Mouse (Mus musculus): Measurements from ENCODE around the gene Pfdn6. TPM values are rescaled to one million over a fixed set of nuclear protein-coding genes. Genes with fewer than 3 reads are reported as not detected.
"Not testable (repeated sequence)": the region's sequence is repeated elsewhere in the genome, so short reads cannot be mapped to it uniquely, and the experiment has no call there.

Gene Pfdn6
- polyA plus RNA-seq, 3 experiments from 2014 or later, result 114 to 135 (median 124) TPM

DNA sequence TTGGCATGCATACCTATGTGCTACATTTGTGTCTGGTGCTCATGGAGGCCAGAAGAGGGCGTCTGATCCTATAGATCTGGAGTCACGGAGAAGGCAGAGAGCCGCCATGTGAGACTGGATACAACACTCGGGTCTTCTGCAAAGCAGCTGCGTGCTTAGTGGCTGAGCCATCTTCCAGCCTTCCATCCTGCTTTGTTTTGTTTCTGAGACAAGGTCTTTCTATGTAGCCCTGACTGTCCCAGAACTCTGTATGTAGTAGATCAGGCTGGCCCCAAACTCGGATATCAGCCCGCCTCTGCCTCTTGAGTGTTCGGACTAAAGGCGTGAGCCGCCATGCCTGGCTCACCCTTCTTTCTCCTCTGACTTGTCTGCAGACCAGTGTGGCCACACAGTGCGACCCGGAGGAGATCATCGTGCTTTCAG lies 25.2 kb downstream of the Pfdn6 start:
- ATAC-seq, result no peak

DNA sequence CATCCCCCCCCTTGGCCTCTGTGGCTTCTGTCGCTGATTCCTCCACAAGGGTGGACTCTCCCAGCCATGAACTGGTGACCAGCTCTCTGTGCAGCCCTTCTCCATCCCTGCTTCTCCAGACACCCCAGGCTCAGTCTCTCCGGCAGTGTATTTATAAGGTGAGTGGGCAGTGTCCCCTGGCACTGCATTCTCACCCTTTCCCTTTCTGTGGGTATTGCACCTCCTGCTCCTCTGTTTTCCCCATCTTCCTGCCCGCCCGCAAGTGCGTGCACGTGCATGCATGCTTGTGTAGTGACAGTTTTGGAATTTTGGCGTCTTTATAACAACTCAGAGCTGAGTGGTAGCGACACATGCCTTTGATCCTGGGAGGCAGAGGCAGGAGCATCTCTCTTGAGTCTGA lies 26.2 kb downstream of the Pfdn6 start:
- no peak for ATAC-seq

DNA sequence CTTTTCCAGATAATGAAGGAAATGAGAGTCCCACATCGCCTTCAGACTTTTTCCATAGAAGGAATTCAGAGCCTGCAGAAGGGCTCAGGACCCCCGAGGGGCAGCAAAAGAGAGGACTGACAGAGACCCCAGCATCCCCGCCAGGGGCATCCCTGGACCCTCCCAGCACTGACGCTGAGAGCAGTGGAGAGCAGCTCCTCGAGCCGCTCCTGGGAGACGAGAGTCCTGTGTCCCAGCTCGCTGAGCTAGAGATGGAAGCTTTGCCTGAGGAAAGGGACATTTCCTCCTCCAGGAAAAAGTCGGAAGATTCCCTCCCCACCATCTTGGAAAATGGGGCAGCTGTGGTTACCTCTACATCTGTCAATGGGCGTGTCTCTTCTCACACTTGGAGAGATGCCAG lies 26.9 kb downstream of the Pfdn6 start:
- ATAC-seq, result no peak

DNA sequence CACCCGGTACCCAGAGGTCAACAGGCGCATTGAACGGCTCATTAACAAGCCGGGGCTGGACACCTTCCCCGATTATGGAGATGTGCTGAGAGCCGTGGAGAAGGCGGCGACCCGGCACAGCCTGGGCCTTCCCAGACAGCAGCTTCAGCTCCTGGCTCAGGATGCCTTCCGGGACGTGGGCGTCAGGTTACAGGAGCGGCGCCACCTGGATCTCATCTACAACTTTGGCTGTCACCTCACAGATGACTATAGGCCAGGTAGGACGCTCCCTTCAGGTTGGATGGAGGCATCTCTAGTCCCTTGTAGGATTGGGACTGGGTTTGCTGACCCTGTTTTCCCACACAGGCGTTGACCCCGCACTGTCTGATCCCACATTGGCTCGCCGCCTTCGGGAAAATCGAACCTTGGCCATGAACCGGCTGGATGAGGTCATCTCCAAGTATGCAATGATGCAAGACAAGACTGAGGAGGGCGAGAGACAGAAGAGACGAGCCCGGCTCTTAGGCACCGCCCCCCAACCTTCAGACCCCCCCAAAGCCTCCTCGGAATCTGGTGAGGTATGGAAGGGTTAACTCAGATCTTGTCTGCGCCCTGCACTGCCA lies 28.2 kb downstream of the Pfdn6 start:
- ATAC-seq, result no peak

DNA sequence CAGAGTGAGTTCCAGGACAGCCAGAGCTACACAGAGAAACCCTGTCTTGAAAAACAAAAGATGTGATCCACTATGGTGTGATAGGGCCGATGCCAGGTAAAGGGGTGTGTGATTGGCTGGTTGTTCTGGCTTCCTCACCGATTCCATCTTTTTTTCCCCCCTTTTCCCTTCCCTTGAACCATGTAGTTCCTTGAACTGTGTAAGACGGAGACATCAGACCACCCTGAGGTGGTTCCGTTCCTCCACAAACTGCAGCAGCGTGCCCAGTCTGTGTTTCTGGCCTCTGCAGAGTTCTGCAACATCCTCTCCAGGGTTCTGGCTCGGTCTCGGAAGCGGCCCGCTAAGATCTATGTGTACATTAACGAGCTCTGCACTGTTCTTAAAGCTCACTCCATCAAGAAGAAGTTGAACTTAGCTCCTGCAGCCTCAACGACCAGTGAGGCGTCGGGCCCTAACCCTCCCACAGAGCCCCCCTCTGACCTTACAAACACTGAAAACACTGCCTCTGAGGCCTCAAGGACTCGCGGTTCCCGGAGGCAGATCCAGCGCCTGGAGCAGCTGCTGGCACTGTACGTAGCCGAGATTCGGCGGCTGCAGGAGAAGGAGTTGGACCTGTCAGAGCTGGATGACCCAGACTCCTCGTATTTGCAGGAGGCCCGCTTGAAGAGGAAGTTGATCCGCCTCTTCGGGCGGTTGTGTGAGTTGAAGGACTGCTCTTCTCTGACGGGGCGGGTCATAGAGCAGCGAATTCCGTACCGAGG lies 28.9 kb downstream of the Pfdn6 start:
- no peak for ATAC-seq

DNA sequence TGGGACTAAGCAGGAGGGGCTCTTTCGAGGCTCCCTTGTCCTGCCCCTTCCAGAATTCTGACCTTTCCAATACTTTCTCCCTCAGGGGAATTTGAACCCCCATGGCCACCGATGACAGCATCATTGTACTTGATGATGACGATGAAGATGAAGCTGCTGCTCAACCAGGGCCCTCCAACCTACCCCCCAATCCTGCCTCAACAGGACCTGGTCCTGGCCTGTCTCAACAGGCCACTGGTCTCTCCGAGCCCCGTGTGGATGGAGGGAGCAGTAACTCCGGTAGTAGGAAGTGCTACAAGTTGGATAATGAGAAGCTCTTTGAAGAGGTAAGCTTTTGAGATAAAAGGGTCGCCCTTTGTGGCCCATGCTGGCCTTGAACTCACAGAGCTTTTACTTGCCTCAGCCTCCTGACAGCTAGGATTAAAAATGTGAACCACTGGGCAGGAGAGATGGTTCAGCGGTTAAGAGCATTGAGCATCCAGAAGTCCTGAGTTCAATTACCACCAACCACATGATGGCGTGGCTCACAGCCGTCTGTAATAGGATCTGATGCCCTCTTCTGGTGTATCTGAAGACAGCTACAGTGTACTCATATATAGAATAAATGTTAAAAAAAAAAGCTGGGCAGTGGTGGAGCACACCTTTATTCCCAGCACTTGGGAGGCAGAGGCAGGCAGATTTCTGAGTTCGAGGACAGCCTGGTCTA lies 29.6 kb downstream of the Pfdn6 start:
- no peak for ATAC-seq

DNA sequence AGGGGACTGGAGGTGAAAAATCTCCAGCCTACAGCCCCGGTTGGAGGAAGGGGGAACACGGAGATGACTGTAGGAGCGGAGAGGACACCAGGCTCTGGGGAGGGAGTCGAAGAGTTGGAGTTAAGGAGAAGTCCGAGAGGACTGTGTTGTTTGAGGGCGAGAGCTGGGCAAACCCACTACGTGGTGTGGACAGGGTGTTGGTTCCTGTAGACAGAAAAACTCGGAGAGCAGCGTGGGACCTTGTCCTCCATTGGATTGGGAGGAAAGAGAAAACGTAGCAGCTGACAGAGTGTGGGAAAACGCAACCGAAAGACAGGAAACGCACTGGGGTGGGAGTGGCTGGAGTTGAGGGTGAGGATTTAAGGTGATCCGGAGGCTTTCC lies 30.3 kb downstream of the Pfdn6 start:
- ATAC-seq, result peak; percentile 15

DNA sequence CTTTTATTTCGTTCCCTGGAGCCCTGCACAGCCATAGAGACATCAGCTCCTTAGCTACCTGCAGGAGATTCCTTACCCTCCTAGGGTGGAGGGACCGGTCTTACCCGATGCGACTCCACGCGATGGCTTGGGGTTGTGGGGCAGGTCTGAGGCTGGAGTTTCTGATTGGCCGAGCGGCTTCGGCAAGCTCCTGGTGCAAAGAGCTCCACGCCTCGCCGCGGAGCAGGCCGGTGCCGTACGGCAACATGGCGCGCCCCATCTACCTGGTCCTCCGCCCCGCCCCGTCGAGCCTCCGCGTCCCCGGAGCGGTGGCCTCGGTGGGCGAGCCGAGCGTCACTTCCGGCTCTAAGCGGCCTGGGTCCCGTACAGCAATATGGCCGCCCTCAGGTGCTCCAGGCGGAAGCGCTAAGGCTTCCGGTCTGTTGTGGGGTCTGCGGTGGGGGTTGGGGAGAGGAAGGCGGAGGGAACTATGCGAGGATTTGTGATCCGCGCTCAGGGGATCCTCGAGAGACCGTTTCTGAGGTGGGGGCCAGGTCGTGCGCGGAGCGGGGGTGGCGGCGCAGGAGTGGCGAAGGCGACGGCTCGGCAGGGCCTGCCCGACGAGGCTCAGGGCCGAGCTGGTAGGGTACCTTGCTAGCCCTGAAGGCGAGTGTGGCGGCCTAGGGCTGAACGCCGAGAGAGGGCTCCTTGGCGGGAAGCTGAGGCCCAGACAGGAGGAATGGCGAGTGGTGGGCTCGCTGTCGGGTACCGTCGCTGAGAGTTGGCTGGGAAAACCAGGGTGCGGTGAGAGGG lies 30.9 kb downstream of the Pfdn6 start, which contains the start of gene Daxx:
Daxx (plus strand) TSS at position 338 of the 792 bp plus-strand sequence.
- ATAC-seq, result peak; percentile 89

DNA sequence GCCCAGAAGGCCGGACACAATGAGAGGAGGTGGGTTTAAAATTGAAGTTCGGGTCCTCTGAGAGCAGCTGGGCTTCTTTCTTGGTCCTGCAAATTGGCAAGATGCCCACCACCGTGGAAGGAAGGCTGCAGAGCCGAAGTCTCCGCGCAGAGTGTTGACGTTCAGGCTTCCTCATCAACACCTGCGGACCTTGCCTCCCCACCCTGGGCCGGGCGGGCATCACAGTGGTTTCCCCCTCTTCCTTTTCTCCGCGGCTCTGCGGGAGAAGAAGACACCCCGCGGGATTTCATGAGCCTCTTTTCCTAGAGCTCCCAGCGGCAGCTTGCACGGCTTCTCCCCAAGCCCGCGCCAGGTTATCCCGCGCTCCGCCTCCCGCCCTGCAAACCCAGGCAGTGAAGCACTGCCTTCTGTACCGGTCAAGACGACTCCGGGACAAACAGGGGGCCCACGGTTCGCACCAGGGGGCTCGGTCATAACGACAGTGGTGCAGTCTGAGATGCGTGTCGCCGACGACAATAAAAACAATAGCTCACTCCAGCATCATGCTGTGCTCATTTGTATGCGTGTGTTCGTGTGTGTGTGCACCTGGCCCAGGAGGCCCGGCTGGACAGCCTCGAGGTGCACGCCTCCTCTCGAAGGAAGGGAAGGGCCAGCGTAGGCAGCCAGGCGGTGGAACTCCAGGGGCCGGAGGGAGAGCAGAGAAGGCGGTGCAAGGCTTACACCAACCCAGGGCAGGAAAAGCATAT lies 31.6 kb downstream of the Pfdn6 start:
- no peak for ATAC-seq

DNA sequence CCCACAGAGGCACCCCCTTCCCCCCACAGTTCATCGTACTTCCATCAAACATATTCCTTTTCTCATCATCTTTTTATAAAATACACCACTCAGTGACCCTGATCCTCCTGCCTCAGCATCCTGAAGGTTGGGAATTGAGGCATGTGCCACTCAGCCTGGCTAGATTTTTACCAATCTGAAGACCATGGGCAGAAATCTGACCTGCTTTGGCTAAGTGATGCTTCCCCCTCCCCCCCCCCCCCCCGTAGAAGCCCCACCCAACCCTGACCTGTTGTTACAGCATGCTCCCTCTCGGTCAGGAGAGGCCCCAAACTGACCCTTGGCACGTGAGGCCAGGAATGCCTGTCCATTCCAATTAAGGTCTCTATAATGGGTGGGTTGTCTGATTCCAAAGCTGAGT lies 35.3 kb downstream of the Pfdn6 start, which contains the start of gene Platr17:
Platr17 (plus strand) TSS at position 301 of the 400 bp plus-strand sequence.
- not testable (repeated sequence) for ATAC-seq

DNA sequence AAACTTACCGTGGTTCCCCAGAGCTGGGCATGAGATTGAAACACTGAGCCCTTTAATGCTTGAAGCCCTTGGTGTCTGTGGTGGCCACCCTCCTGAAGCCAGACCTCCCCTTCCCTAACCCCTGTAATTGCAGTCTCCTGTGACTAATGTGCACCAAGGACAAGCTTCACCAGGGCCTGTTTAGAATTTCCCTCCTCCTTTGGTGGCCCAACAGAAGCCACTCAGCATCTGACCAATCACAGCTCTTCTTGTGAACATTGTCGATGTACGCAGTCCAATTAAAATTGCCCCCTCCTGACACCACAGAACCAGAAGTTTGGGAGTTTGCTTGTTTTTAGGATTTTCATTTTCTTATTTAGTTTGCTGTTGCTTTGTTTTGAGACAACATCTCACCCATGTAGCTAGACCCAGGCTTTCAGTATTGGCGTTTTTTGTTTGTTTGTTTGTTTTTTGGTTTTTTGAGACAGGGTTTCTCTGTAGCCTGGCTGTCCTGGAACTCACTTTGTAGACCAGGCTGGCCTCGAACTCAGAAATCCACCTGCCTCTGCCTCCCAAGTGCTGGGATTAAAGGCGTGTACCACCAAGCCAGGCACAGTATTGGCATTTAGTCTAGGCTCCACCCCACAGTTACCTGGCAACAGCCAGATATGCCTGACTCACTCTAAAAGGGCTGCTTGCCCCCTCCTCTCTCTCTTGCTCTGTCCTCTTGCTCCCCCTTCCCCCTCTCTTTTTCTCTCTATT lies 36.1 kb downstream of the Pfdn6 start:
- ATAC-seq, result not testable (repeated sequence)

DNA sequence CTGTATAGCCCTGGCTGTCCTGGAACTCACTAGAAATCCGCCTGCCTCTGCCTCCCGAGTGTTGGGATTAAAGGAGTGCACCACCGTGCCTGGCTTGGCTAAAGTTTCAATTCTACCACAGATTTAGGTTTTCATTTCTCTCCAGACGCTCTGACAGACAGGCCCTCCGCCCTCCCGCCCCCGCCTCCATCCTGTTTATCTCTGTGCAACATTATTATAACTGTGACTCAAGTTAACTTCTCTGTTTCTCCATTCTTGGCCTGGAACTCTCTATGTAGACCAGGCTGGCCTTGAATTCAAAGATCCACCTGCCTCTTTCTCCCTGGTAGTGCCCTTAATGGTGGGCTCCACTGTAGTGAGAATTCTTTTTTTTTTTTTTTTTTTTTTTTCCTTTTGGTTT lies 37.7 kb downstream of the Pfdn6 start:
- peak; percentile 56 for ATAC-seq

DNA sequence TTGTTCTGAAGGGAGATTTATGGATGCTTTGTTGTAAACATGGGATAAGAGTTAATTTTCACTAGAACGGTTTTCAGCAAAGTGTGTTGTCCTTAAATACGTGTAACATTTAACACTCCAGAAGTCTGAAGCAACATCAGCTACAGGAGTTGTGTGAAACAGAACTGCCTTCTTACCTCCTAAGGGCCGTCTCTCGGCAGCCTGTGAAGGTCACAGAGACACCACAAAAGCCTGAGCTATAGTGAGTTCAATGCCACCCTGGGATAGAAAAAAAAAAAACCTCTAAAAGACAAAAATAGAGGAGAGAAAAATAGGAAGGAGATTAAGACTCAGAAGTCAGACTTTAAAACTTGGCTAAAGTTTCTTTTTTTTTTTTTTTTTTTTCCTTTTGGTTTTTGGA lies 38.1 kb downstream of the Pfdn6 start:
- no peak for ATAC-seq

DNA sequence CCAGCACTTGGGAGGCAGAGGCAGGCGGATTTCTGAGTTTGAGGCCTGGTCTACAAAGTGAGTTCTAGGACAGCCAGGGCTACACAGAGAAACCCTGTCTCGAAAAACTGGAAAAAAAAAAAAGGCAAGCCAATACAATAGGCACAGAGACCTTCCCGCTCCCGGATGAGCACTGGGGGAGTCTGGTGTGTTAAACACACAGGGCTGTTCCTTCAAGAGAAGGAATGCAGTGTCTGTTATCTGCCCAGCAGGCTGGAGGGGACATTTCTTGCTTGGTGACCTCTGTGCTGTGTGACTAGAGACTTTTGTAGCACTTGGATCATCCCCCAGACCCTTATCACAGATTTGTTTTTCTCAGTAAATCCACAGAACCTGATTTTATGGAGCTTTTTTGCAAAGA lies 38.5 kb downstream of the Pfdn6 start:
- ATAC-seq, result no peak

DNA sequence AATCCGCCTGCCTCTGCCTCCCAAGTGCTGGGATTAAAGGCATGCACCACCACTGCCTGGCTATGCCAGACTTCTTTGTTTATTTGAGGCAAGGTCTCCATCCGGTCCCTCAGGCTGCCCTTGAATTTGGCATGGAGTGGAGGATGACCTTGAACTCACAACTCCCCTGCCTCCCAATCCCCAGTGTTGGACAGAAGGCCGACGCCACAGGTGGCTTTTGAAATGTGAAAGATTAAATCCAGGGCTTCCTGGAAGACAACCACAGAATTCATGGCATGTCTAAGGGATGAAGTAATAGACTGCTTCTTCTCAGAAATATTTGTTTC lies 39.2 kb downstream of the Pfdn6 start:
- ATAC-seq, result no peak

DNA sequence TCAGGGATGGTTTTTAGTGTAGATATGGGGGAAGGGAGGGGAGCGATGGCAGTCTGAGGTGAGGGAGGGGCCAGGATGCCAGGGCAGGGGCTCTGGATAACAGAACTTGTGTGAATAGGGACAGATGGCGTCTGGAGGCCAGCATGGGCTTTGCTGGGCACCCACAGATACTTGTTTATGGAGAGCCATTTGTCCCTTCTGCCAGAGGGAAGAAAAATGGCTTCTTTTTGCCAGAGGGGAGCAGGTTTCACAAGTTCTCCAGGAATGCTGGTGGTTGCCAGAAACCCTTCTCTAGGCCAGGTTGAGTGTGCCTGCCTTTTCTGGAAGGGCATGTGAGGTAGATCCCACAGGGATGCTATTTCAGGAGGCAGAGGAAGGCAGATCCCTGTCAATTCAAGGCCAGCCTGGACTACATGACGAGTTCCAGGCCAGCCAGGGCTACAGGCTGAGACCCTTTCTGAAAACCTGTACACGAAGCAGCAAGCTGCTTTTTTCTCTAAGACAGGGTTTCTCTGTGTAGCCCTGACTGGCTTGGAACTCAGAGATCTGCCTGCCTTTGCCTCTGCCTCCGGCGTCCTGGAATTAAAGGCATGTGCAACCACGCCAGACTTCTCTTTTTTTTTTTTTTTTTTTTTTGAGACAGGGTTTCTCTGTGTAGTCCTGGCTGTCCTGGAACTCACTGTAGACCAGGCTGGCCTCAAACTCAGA lies 39.7 kb downstream of the Pfdn6 start:
- ATAC-seq, result no peak

DNA sequence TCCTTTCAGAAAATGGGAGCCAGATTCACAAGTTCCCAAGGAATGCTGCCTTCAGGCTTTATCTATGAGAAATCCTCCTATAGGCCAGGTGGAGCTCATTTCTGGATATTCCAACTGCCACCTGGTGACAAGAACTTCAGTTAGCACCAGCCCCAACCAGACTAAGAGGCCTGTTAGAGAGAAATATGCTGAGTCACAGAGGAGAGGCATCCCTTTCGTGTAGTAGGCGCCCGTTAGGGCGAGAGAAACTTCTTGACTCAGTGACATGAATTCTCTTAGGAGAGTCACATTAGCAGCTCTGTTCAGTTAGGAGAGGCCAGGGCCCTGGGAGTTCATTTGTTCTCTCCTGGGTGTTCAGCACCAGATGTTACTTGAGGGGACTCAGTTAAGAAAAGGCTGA lies 40.5 kb downstream of the Pfdn6 start:
- ATAC-seq, result no peak

DNA sequence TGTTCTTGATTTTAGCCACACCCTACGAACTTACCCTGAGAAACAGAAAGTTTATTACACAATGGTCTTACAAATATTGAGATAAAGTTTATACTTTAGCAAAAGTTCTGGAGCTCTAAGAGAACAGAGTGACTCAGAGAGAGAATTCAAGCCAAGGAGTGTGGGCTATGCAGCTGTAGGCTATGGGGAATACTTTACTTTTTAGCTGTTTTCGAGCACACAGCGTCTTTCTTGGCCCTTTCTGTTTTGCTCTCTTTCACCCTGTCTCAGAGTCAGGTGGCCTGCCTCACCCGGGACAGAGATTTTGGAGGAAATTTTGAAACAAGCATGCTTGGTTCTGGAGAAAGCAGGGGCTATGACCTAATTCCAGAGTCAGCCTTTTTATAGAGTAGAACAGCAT lies 42.0 kb downstream of the Pfdn6 start:
- ATAC-seq, result not testable (repeated sequence)

DNA sequence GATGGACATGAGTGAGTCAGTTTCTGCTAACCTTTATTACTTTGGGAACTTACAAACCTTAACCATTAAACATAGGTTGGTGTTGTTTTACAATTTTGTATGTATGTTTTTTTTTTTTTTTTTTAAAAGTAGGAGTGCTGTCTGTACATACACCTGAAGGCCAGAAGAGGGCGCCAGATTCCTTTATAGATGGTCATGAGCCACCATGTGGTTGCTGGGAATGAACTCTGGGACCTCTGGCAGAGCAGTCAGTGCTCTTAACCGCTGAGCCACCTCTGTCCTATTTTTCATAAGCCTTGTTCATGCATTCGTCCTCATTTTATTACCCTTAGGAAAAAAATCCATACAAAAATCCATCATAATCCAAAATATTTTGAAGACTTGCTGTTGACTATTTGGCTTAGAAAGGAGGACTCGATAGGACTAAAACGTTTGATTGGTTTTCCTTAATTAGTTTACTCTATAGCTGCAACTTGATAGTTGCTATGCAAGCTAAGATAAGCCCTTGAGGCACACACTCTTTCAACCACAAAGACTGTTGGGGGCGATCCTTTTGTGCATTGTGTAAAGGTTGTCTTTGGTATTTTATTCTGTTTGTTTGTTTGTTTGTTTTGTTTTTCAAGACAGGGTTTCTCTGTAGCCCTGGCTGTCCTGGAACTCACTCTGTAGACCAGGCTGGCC lies 42.9 kb downstream of the Pfdn6 start:
- peak; percentile 35 for ATAC-seq

DNA sequence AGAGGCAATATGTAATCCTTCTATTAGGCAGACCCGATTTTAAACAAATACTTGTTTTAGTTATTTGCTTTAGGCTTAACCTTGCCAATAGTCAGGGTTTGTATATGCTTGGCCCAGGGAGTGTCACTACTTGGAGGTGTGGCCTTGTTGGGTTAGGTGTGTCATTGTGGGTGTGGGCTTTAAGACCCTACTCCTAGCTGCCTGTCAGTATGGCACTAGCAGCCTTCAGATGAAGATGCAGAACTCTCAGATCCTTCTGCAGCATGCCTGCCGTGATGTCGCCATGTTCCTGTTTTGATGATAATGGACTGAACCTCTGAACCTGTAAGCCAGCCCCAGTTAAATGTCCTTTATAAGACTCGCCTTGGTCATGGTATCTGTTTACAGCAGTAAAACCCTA lies 47.1 kb downstream of the Pfdn6 start:
- not testable (repeated sequence) for ATAC-seq

Data from inflammation-experienced regulatory T-cells, adult 6 months (primary cell).